Mouse (Mus musculus) retina, postnatal 7 days (tissue): ENCODE measurements at regions not wholly inside any gene's neighbourhood (a gene's known extent, or its start where the extent isn't known, plus 50 kb on each side); places are given as distances from the start of the nearest gene placed in this dataset.

Experiments used
- DNase-seq: peaks from one replicate; pipeline ENCODE4 v3.0.0-alpha.2; 2012; ENCODE audit warnings: low read depth, low spot score

DNA sequence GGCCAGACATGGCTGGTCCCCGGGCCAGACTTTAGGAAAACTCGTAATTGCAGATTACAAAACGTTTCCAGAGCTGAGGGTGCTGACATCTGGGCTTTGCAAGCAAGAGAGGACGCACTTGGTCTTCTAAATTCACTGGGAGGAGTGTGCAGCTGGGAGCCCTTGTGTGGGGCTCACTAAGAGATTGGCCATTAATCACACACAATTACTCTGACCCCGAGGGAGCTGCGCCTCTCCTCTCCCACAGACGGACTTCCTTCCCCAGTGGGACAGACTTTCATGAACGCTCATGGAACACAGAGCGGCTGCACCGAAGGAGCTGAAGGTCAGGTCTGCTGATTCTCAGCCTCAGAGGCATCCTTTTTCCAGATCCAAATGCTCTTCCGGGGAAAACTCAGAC is 407.2 kb downstream of the Med13l start:
- no peak for DNase-seq

DNA sequence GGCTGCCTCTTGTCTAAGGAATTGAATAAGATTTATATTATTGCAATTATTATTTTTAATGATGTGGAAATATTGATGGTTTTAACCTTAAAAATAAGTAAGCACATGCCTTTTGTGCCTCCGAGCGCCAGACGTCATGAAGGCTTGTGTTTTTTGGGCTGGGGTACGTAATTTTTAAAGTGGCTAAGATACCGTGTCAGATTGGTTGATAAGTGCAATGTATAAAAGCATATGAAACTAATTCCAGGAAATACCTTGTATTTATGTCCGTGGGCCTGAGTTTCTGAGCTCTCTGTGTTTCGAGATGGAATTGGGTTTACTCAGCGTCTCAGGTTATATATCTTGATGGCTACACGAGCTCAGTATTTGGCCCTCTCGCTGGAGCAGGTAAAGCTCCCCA is 414.7 kb downstream of the Med13l start:
- DNase-seq, result no peak

GRCm38 (mm10) chr5:118978921-118979630 is 418.6 kb downstream of the Med13l start:
- no peak for DNase-seq

GRCm38 (mm10) chr5:118981046-118981445 is 420.6 kb downstream of the Med13l start:
- no peak for DNase-seq

GRCm38 (mm10) chr5:118984251-118984650 is 423.8 kb downstream of the Med13l start:
- no peak for DNase-seq

GRCm38 (mm10) chr5:118984797-118985408 is 424.4 kb downstream of the Med13l start:
- no peak for DNase-seq

GRCm38 (mm10) chr5:118987376-118988000 is 427.0 kb downstream of the Med13l start:
- DNase-seq, result no peak

DNA sequence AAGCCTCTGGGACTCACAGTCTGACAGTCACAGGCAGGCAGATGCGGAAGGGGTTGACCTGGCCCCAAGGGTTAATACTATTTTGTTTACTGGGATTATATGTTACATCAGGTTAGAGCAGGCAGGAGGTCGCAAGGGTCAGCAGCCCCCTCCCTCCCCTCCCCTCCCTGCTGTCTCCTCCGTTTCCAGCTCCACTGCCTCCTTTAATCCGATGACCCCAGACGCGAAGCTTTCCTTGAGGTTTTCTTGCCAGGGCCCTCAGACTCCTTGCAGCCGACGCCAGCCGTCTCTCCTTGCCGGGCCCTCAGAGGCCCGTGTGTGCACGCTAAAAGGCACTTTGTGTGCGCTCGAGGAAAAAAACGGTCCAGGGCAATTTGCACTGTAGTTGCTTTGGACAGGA is 438.6 kb downstream of the Med13l start:
- peak; percentile 29 for DNase-seq

GRCm38 (mm10) chr5:119005825-119006471 is 445.5 kb downstream of the Med13l start:
- no peak for DNase-seq

DNA sequence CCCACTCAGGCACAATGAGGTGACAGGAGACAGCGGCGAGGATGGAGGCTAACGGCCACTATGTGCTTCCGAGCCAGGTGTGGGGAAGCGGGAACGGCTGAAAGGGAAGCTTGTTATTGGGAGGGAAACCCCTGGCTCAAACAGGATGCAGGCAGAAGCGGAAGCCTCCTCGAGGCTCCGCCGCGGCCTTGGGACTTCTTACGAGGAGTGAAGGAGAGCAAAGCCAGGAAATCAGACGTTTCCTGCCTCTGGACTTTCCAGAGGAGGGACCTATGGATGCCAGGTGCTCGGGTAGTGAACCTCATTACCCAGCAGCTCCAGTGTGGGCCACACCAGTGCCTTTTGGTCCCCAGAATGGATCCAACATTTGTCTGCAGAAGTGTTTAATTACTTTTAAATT is 449.6 kb downstream of the Med13l start:
- DNase-seq, result no peak

GRCm38 (mm10) chr5:119015181-119015580 is 454.7 kb downstream of the Med13l start:
- DNase-seq, result no peak

- peak; percentile 20 for DNase-seq
These were observed 455.3 kb downstream of the Med13l start for GRCm38 (mm10) chr5:119015606-119016255.

DNA sequence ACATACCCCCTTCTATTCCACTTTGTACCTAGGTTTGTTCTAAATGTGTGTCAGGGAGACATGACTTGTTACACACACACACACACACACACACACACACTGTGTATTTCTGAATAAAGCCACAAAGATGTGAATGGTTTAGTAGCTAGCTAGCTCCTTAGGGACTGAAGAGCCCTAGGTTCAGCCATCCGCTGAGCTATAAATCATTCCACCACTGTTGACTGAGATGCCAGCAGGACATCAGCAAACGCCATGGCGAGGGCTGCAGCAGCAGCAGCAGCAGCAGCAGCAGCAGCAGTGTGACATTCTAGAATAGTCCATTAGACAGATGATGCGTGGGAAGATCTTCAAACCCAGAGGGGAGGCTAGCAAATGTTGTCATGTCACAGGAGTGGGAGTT is 455.9 kb downstream of the Med13l start:
- DNase-seq, result no peak

GRCm38 (mm10) chr5:119023947-119024346 is 463.5 kb downstream of the Med13l start:
- no peak for DNase-seq

GRCm38 (mm10) chr5:119032051-119032450 is 471.6 kb downstream of the Med13l start:
- DNase-seq, result no peak

GRCm38 (mm10) chr5:119044548-119044947 is 484.1 kb downstream of the Med13l start:
- no peak for DNase-seq

DNA sequence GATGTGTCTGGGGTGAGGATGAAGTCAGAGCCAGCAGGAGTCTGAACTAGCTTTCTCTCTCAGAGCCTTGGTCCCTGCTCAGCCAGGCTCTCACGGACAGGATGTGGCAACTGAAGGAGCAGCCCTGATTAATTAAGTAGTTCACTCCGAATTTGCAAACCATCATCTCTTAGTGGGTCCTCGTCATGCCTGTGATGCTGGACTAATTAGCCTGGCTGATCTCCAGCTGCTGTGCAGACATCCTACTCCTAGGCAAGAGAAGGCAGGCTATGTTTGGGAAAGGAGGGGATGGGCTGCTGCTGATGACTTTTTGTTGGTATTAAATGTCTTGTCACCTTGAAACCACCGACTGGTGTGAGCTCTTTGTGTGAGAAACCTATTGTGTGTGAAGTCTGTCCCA is 487.1 kb downstream of the Med13l start:
- no peak for DNase-seq

GRCm38 (mm10) chr5:119052354-119052996 is 492.0 kb downstream of the Med13l start:
- no peak for DNase-seq

DNA sequence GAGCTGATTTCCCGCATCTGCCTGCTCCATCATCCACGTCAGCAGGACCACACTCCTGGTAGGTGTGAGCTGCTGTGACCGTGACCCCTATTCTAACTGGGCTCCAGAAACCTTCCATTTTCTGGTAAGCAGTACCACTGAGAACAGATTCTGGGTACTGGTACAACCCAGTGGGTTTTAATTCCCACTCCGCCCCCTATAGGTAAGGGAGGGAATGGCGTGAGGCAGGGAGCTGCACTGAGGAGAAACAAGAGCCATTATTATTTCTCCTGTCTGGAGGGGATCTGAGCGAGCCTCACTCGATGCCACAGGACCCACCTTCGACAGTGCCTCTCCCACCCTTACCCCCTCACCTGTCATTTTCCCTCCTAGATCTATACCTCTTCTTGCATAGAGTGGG is 493.3 kb downstream of the Med13l start:
- DNase-seq, result no peak

GRCm38 (mm10) chr5:119054393-119054792 is 493.9 kb downstream of the Med13l start:
- no peak for DNase-seq

DNA sequence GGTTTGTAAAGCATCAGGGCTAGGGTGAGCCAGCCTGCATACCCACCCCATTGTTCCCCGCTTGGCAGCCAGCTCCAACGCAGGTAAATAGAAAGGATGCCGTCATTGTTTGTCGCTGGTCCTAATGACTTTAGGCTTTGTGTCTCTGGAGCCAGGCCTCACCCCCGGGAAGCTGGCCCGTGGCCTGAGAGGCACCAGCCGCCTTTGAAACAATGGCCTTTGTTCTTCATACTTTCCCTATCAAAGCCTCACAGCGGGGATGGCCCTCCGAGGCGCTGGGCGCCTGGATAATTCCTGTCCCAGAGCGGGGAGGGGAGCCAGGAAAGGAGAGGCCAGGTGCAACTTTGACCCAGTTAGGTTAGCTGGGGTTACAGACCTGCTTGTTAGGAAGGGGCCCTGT is 495.0 kb downstream of the Med13l start:
- DNase-seq, result peak; percentile 5
